Mouse (Mus musculus) small intestine, adult 2 months (tissue): ENCODE data around the gene Arhgap31. TPM values are rescaled to one million over a fixed set of nuclear protein-coding genes. Genes with fewer than 3 reads are reported as not detected.

Experiments used
- H3K27ac ChIP-seq: fragments of 200-500 bp; 2 replicates; pipeline ENCODE4 v1.5.1; 2012; ENCODE audit warnings: low read depth, low read length, control low read depth, inconsistent platforms; ENCODE audit not compliant: insufficient read depth
- H3K27me3 ChIP-seq: fragments of 200-500 bp; 2 replicates; pipeline ENCODE4 v1.6.1; 2012; ENCODE audit warnings: mild to moderate bottlenecking, moderate library complexity, low read length, inconsistent platforms; ENCODE audit not compliant: control insufficient read depth, insufficient read depth
- H3K36me3 ChIP-seq: fragments of 200-500 bp; 2 replicates; pipeline ENCODE4 v1.6.1; 2012; ENCODE audit warnings: mild to moderate bottlenecking, low read length, control low read depth, inconsistent platforms; ENCODE audit not compliant: control insufficient read depth, insufficient read depth
- H3K4me1 ChIP-seq: fragments of 200-500 bp; 2 replicates; pipeline ENCODE4 v1.6.1; 2012; ENCODE audit warnings: low read length, inconsistent platforms, mixed read lengths; ENCODE audit not compliant: control insufficient read depth, insufficient read depth, insufficient read length
- H3K4me3 ChIP-seq: fragments of 200-500 bp; 2 replicates; pipeline ENCODE4 v1.5.1; 2012; ENCODE audit warnings: low read depth, mild to moderate bottlenecking, control low read depth, inconsistent platforms, low read length, moderate library complexity
- CTCF ChIP-seq: fragments of 200-500 bp; IDR thresholded peaks from 2 replicates; pipeline ENCODE4 v1.5.1; 2012; ENCODE audit warnings: low read depth, mild to moderate bottlenecking, control low read depth, inconsistent platforms, low read length, moderate library complexity, mixed read lengths; ENCODE audit not compliant: insufficient replicate concordance, insufficient read length; ENCODE audit errors: extremely low read depth
- POLR2A ChIP-seq: fragments of 200-500 bp; IDR thresholded peaks from 2 replicates; pipeline ENCODE4 v1.6.1; 2012; ENCODE audit warnings: low read depth, mild to moderate bottlenecking, control low read depth, inconsistent platforms, low read length, moderate library complexity
- WGBS: fragments of 180-500 bp; shearing (Covaris S2); methylation state at CpG from one replicate; pipeline ENCODE4 v1.1.7; 2018; 5-methylcytosine and 5-hydroxymethylcytosine counted together
- polyA plus RNA-seq: library from polyadenylated mRNA; depleted of rRNA; stranded (reverse); fragments of >200 nt; gene quantifications from 2 replicates; pipeline ENCODE4 v1.2.3, GENCODE M21; 2012

Arhgap31 gene
- polyA plus RNA-seq, 1 experiment: 4.0 TPM

DNA sequence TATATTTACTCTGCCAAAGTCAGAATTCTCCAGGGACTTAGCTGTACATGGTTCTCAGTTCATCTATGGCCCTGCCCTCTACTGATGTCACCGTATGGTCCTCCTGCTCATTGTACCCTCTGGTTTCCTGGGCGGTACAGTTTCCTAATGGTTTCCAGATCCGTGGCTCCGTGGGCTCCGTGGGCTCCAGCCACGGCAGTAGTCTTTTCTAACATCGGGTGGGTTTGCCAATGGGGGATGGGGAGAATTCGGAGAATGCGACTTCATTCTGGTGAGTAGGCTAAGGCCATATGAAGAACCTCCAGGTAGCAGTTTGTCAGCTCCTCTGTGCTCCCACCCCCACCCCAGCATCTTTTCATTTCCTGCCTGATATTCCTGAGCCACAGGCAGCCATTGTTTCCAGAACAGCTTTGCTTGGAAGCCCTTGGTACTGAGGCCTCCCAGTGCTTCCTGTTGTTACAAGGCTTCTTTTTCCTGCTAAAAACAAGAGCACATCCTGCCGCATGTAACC, 61.3 kb downstream of the Arhgap31 start:
- TF ChIP-seq POLR2A (no peak), CTCF (no peak)
- no peak overlapping the region for H3K4me3 ChIP-seq
- peaks cover 15% of the 10 kb centered on the region; the same call in 1 of the 2 replicates for H3K4me1 ChIP-seq
- H3K27ac ChIP-seq: 0 out of 2 replicates have a peak overlapping the region, but pooled peaks have one; percentile 3
- WGBS: 85% methylated on average over 10 of the region's 10 CpGs
- no peaks in the 10 kb centered on the region for H3K27me3 ChIP-seq
- H3K36me3 ChIP-seq: no peaks in the 10 kb centered on the region

- 88% methylated on average over 12 of the region's 12 CpGs for WGBS
- TF ChIP-seq POLR2A (no peak), CTCF (no peak)
- peaks cover 15% of the 10 kb centered on the region; the same call in 1 of the 2 replicates for H3K4me1 ChIP-seq
- H3K36me3 ChIP-seq: no peaks in the 10 kb centered on the region
- no peaks in the 10 kb centered on the region for H3K27me3 ChIP-seq
- H3K4me3 ChIP-seq: no peak overlapping the region
- 0 out of 2 replicates have a peak overlapping the region, but pooled peaks have one; percentile 3 for H3K27ac ChIP-seq
Measured at GRCm38 (mm10) chr16:38651306-38651705, 61.8 kb downstream of the Arhgap31 start.

DNA sequence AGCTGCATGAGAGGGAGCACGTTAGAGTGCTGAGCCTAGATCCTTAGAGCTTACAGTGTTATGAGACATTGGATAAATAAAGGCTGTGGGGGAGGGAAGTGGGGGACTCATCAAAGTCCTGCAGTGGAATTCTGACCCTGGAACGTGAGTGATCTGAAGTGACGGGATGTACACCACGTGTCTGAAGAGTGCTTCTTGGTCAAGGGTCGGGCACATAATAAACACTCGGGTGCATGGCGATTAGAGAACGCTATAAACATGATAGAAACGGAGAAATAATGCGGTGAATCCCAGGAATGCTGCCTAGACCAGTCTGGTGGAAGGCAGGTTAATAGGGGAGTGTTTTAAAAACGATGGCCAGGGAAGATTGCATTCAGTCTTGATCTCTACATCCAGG, 63.6 kb downstream of the Arhgap31 start:
- H3K27me3 ChIP-seq: no peaks in the 10 kb centered on the region
- WGBS: 25% methylated on average over 11 of the region's 11 CpGs
- TF ChIP-seq CTCF (no peak), POLR2A (no peak)
- 0 out of 2 replicates have a peak overlapping the region, but pooled peaks have one; percentile 16 for H3K27ac ChIP-seq
- peaks cover 13% of the 10 kb centered on the region; the same call in 1 of the 2 replicates for H3K4me1 ChIP-seq
- H3K36me3 ChIP-seq: no peaks in the 10 kb centered on the region
- H3K4me3 ChIP-seq: no peak overlapping the region

DNA sequence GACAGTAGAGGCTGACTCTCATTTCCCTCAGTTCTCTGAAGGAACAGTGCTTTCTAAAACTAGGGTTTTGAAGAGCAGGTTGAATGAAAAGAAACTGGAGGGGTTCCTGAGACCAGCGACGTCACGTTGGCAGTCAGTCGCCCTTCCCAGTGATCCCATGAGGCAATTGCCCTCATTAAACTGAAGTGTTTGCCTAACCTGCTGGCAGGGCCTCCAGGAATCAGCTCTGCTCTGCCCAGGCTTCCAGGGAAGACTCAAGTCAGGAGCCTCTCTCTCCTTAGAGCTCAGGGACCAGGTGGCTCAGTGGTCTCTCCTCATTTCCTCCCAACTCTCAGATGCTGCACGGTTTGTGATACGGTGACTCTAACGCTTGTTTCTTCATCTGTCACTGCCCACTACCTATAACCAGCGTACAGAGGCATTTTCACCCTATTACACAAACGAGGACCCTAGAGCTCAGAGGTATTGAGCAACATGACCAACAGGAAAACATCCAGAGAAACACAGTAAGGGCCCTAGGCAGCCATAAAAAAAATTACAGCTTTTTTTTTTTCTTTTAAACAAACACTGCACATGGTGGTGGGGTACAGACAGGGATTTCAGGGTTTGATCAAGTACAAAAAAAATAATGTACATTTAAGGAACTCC, 64.2 kb downstream of the Arhgap31 start:
- 46% methylated on average over 9 of the region's 9 CpGs for WGBS
- Histone ChIP-seq H3K36me3 (no peaks in the 10 kb centered on the region), H3K27ac (no peak overlapping the region), H3K4me3 (no peak overlapping the region), H3K27me3 (no peaks in the 10 kb centered on the region), H3K4me1 (peaks cover 13% of the 10 kb centered on the region; the same call in 1 of the 2 replicates)
- TF ChIP-seq CTCF: no peak
- no peak for TF ChIP-seq POLR2A

DNA sequence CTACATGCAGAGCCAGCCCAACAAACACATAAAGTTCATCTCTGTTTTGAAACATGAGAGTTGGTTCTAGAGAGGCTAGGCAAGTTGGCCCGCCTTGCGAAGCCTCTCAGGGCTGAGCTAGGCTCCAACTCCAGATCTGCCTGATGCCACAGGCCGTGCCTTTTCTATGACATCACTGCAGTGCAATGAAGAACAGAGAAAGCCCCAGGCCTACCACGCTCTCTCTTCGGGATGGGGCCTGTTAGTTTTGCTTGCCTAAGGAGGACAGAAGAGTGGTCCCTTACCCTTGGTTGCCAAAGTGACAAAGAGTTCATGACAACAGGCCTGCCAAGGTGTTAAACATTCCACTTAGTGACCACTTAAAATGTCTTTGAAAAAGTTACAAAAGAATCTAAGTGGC, 64.9 kb downstream of the Arhgap31 start:
- no peaks in the 10 kb centered on the region for H3K27me3 ChIP-seq
- H3K36me3 ChIP-seq: no peaks in the 10 kb centered on the region
- no peak for TF ChIP-seq POLR2A
- no peak for TF ChIP-seq CTCF
- no peak overlapping the region for H3K27ac ChIP-seq
- H3K4me3 ChIP-seq: no peak overlapping the region
- peaks cover 13% of the 10 kb centered on the region; the same call in 1 of the 2 replicates for H3K4me1 ChIP-seq
- WGBS: 85% methylated on average over 5 of the region's 5 CpGs

DNA sequence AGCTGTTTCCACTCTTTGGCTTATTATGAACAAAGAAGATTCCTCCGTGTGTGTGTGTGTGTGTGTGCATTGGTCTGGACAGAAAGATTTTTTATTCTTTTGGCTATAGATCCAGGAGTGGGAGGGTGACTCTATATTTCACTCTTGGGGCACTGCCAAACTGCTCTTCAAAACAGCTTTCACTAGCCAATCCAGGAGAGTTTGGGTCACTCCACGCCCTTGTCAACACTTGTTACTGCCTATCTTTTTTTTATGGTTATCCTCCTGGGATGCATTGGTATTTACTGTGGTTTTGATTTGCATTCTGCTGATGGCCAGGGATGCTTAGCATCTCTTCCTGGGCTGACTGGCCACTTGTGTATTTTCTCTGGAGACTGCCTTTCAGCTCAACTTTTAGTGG, 68.6 kb downstream of the Arhgap31 start:
- H3K27ac ChIP-seq: no peak overlapping the region
- no peak overlapping the region for H3K4me3 ChIP-seq
- 63% methylated on average over 2 of the region's 2 CpGs for WGBS
- H3K27me3 ChIP-seq: no peaks in the 10 kb centered on the region
- peaks cover 1% of the 10 kb centered on the region; the same call in 1 of the 2 replicates for H3K36me3 ChIP-seq
- peaks cover 5% of the 10 kb centered on the region; the same call in 1 of the 2 replicates for H3K4me1 ChIP-seq
- TF ChIP-seq POLR2A: no peak

DNA sequence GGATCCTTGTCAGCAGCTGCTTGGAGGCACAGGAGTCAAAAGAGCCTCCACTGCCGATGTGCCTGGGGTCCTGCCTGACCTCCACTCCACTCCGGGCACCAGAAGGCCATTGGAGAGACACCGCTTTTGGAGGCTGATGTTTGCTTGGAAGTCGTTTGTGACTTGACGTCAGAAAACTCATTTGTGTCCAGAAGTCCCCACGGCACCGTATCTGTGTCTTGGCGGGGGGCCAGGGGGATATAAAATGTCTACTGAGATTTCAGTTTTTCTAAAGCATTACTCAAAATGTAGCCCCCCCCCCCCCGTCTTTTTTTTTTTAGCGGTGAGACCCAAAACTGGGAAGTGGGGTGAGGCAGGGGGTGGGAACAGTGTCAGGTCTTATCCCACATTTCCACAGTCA, 76.0 kb downstream of the Arhgap31 start:
- Histone ChIP-seq H3K27ac (no peak overlapping the region), H3K4me1 (no peaks in the 10 kb centered on the region), H3K36me3 (peaks cover 4% of the 10 kb centered on the region), H3K27me3 (no peaks in the 10 kb centered on the region), H3K4me3 (no peak overlapping the region)
- no peak for TF ChIP-seq CTCF
- no peak for TF ChIP-seq POLR2A
- 71% methylated on average over 10 of the region's 10 CpGs for WGBS
